Mouse (Mus musculus): ENCODE data around the gene Slc35b1. TPM values are rescaled to one million over a fixed set of nuclear protein-coding genes. Genes with fewer than 3 reads are reported as not detected.

Slc35b1 gene
- polyA plus RNA-seq, 1 experiment from 2014 or later, result 92.7 TPM

DNA sequence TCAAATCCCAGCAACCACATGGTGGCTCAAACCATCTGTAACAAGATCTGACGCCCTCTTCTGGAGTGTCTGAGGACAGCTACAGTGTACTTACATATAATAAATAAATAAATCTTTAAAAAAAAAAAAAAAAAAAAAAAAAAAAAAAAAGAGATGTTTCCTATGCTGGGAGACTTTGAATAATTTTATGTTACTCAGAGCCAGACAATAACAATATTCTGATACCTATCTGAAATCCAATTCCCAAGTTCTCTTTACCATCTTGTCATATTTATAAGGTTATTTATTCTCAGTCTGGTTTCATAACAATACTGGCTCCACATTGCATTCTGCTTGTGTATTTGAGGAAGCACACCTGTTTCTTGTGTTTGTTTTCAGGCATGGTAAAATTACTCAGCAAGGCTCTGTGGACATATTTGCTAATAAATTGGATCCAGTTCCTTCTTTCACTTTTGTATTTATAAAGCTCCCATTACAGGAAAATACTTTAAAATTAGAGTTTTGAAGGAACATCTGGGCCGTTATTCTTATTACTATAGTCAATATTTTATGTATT lies 36.5 kb downstream of the Slc35b1 start:
- H3K9me3 ChIP-seq (ENCODE audit: control insufficient read depth, low read length), result no peaks in the 10 kb centered on the region
- H3K27ac ChIP-seq (ENCODE audit: low read length), result no peak overlapping the region
- no peak overlapping the region for H3K4me3 ChIP-seq (ENCODE audit: low read length)
- H3K9ac ChIP-seq (ENCODE audit: low read length), result no peak overlapping the region
- no peak overlapping the region for H3K4me2 ChIP-seq (ENCODE audit: low read depth, low read length)
- WGBS, result 78% methylated on average over 2 of the region's 2 CpGs
- H3K27me3 ChIP-seq (ENCODE audit: control insufficient read depth, insufficient read depth, low read depth, low read length), result no peaks in the 10 kb centered on the region
- no peaks in the 10 kb centered on the region; the same call in 1 of the 2 replicates for H3K36me3 ChIP-seq (ENCODE audit: control insufficient read depth, insufficient read depth, low read length)
- H3K4me1 ChIP-seq (replicated peaks; ENCODE audit: control insufficient read depth, insufficient read depth, low read length), result peaks cover 4% of the 10 kb centered on the region
- no peak for ATAC-seq (ENCODE audit: low read depth)

DNA sequence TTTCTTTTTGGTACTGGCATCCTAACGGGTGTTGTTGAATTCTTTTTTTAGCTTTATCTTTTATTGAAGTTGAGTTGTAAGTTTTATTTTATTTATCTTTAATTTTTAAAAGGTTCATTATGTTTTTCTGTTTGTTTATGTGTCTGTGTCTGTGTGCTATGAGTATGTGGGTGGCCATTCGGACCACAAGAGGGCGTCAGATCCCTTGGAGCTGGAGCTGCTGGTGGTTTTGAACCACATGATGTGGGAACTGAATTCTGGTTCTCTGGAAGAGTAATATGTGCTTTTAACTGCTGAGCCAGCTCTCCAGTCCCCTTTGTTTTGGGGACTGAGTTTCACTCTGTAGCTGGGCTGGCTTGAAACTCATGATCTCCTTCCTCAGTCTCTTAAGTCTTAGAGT lies 39.0 kb downstream of the Slc35b1 start:
- Histone ChIP-seq H3K27ac (ENCODE audit: low read length) (no peak overlapping the region), H3K4me2 (ENCODE audit: low read depth, low read length) (no peak overlapping the region), H3K9ac (ENCODE audit: low read length) (no peak overlapping the region), H3K36me3 (ENCODE audit: control insufficient read depth, insufficient read depth, low read length) (no peaks in the 10 kb centered on the region; the same call in 1 of the 2 replicates), H3K4me1 (replicated peaks; ENCODE audit: control insufficient read depth, insufficient read depth, low read length) (no peaks in the 10 kb centered on the region), H3K9me3 (ENCODE audit: control insufficient read depth, low read length) (no peaks in the 10 kb centered on the region), H3K27me3 (ENCODE audit: control insufficient read depth, insufficient read depth, low read depth, low read length) (no peaks in the 10 kb centered on the region), H3K4me3 (ENCODE audit: low read length) (no peak overlapping the region)
- WGBS, result 65% methylated on average over 3 of the region's 3 CpGs
- no peak for ATAC-seq (ENCODE audit: low read depth)

DNA sequence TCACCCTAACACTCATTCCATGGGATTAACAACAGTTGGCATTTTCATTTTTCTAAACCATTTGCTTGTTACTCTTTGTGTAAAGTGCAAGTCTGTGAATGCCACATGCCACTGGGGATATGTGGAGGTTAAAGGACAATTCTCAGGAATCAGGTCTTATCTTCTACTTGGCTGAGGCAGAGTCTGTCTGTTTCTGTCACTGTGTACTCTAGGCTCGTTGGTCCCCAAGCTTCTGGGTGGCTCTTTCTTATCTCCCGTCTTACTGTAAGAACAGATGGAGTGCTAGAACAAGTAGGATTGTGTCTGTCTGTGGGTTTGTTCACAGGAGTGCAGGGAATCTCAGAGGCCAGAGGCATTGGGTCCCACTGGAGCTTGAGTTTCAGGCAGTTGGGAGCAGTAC lies 46.9 kb downstream of the Slc35b1 start:
- Histone ChIP-seq H3K36me3 (ENCODE audit: control insufficient read depth, insufficient read depth, low read length) (no peaks in the 10 kb centered on the region), H3K4me1 (replicated peaks; ENCODE audit: control insufficient read depth, insufficient read depth, low read length) (no peaks in the 10 kb centered on the region), H3K4me3 (ENCODE audit: low read length) (no peak overlapping the region), H3K9ac (ENCODE audit: low read length) (no peak overlapping the region), H3K27me3 (ENCODE audit: control insufficient read depth, insufficient read depth, low read depth, low read length) (no peaks in the 10 kb centered on the region), H3K9me3 (ENCODE audit: control insufficient read depth, low read length) (no peaks in the 10 kb centered on the region), H3K4me2 (ENCODE audit: low read depth, low read length) (no peak overlapping the region), H3K27ac (ENCODE audit: low read length) (no peak overlapping the region)
- WGBS, result 40% methylated on average over 2 of the region's 2 CpGs
- ATAC-seq (ENCODE audit: low read depth), result no peak

DNA sequence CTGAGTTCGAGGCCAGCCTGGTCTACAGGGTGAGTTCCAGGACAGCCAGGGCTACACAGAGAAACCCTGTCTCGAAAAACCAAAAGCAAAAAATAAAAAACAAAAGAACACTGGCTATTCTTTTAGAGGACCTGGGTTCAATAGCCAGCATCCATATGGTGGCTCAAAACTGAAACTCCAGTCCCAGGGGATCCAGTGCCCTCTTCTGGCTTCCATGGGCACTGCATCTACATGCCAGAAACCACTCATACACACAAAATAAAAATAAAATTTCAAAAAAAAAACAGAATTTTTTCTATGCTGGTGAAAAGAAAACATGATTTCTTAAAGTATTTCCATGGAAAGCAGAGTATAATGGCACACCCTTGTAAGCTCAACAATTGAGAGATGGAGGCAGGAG lies 47.7 kb downstream of the Slc35b1 start:
- H3K9me3 ChIP-seq (ENCODE audit: control insufficient read depth, low read length), result no peaks in the 10 kb centered on the region
- no peak overlapping the region for H3K4me2 ChIP-seq (ENCODE audit: low read depth, low read length)
- H3K9ac ChIP-seq (ENCODE audit: low read length), result no peak overlapping the region
- no peaks in the 10 kb centered on the region for H3K4me1 ChIP-seq (replicated peaks; ENCODE audit: control insufficient read depth, insufficient read depth, low read length)
- H3K27ac ChIP-seq (ENCODE audit: low read length), result no peak overlapping the region
- no peak for ATAC-seq (ENCODE audit: low read depth)
- no peak overlapping the region for H3K4me3 ChIP-seq (ENCODE audit: low read length)
- H3K27me3 ChIP-seq (ENCODE audit: control insufficient read depth, insufficient read depth, low read depth, low read length), result no peaks in the 10 kb centered on the region
- no peaks in the 10 kb centered on the region for H3K36me3 ChIP-seq (ENCODE audit: control insufficient read depth, insufficient read depth, low read length)
- WGBS, result 90% methylated on average over 2 of the region's 2 CpGs

Other genes with a start within 250 kb of the Slc35b1 start
- gene Dlx4, start 238.4 kb upstream of the Slc35b1 start, polyA plus RNA-seq (2015; fragmentation: Nextera tagmentation; extraction: Ambion mirVana), result 1.0 and 1.3 TPM in 2 replicates
- gene Tac4, start 123.2 kb upstream of the Slc35b1 start, polyA plus RNA-seq (2015; fragmentation: Nextera tagmentation; extraction: Ambion mirVana), result not detected in 2 replicates
- 75.3 and 80.2 TPM in 2 replicates for gene Kat7, start 74.4 kb upstream of the Slc35b1 start, polyA plus RNA-seq (2015; fragmentation: Nextera tagmentation; extraction: Ambion mirVana)
- 15.1 and 15.7 TPM in 2 replicates for gene Fam117a, start 47.7 kb upstream of the Slc35b1 start, polyA plus RNA-seq (2015; fragmentation: Nextera tagmentation; extraction: Ambion mirVana)
- 150 and 170 TPM in 2 replicates for gene Spop, start 29.4 kb downstream of the Slc35b1 start, polyA plus RNA-seq (2015; fragmentation: Nextera tagmentation; extraction: Ambion mirVana)
- 0.19 TPM in 1 of 2 replicates, not detected in the other for gene Nxph3, start 129.9 kb downstream of the Slc35b1 start, polyA plus RNA-seq (2015; fragmentation: Nextera tagmentation; extraction: Ambion mirVana)
- gene Ngfr, start 203.0 kb downstream of the Slc35b1 start, polyA plus RNA-seq (2015; fragmentation: Nextera tagmentation; extraction: Ambion mirVana), result 4.3 and 4.6 TPM in 2 replicates

All from lung, embryonic 16.5 days (tissue).